Mouse (Mus musculus) hindbrain, embryonic 10.5 days (tissue): ENCODE measurements around the gene Akap6. TPM values are rescaled to one million over a fixed set of nuclear protein-coding genes. Genes with fewer than 3 reads are reported as not detected.

Source experiments
- DNase-seq: peaks from one replicate; pipeline ENCODE4 v3.0.0-alpha.2; 2017; ENCODE audit warnings: low spot score
- H3K27ac ChIP-seq: fragments of 300-500 bp; sonication (generic); 2 replicates; pipeline ENCODE4 v1.5.1; 2016; ENCODE audit warnings: mild to moderate bottlenecking, moderate library complexity
- H3K27me3 ChIP-seq: fragments of 300-500 bp; sonication (generic); 2 replicates; pipeline ENCODE4 v1.6.1; 2016; ENCODE audit warnings: mild to moderate bottlenecking; ENCODE audit not compliant: poor library complexity, insufficient read depth, severe bottlenecking
- H3K36me3 ChIP-seq: fragments of 300-500 bp; sonication (generic); 2 replicates; pipeline ENCODE4 v1.6.1; 2016; ENCODE audit warnings: mild to moderate bottlenecking, moderate library complexity
- H3K4me1 ChIP-seq: fragments of 300-500 bp; sonication (generic); replicated peaks from 2 replicates; pipeline ENCODE4 v1.6.1; 2016; ENCODE audit warnings: mild to moderate bottlenecking
- H3K4me3 ChIP-seq: fragments of 300-500 bp; sonication (generic); 2 replicates; pipeline ENCODE4 v1.5.1; 2016; ENCODE audit warnings: mild to moderate bottlenecking, moderate library complexity
- H3K9me3 ChIP-seq: fragments of 300-500 bp; sonication (generic); 2 replicates; pipeline ENCODE4 v1.6.1; 2016; ENCODE audit warnings: mild to moderate bottlenecking, moderate library complexity
- WGBS: fragments of 180-500 bp; shearing (Covaris S2); methylation state at CpG from one replicate; pipeline ENCODE4 v1.1.7; 2016; 5-methylcytosine and 5-hydroxymethylcytosine counted together
- polyA plus RNA-seq: library from polyadenylated mRNA; unstranded; fragments of >200 nt; fragmentation: Nextera tagmentation; extraction: Ambion mirVana; gene quantifications from 2 replicates; pipeline ENCODE4 v1.2.1, GENCODE M21; 2016

The Akap6 gene
- polyA plus RNA-seq, 1 experiment from 2014 or later = 18.7 TPM

DNA sequence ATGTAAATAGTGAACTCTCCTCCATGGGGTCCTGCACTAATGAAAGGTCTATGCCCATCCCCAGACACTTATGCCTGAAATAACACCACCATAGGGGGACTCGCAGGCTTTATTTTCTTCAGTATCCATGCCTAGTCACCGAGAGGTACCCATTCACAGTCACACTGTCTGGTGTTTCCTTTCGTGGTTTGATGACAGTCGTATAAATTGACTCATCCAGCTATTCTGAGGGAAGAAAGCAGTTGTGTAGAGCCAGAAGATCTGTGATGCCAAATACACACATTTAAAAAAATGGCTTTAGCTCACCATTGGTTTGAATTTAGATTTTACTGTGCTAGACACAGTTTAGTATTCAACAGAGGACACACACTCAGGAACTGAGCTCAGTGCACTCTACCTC lies 147.8 kb downstream of the Akap6 start:
- Histone ChIP-seq H3K4me1 (peaks cover 27% of the 10 kb centered on the region), H3K4me3 (no peak overlapping the region), H3K36me3 (no peaks in the 10 kb centered on the region), H3K9me3 (no peaks in the 10 kb centered on the region), H3K27ac (no peak overlapping the region), H3K27me3 (no peaks in the 10 kb centered on the region)
- DNase-seq = no peak
- 86% methylated on average over 4 of the region's 4 CpGs for WGBS

DNA sequence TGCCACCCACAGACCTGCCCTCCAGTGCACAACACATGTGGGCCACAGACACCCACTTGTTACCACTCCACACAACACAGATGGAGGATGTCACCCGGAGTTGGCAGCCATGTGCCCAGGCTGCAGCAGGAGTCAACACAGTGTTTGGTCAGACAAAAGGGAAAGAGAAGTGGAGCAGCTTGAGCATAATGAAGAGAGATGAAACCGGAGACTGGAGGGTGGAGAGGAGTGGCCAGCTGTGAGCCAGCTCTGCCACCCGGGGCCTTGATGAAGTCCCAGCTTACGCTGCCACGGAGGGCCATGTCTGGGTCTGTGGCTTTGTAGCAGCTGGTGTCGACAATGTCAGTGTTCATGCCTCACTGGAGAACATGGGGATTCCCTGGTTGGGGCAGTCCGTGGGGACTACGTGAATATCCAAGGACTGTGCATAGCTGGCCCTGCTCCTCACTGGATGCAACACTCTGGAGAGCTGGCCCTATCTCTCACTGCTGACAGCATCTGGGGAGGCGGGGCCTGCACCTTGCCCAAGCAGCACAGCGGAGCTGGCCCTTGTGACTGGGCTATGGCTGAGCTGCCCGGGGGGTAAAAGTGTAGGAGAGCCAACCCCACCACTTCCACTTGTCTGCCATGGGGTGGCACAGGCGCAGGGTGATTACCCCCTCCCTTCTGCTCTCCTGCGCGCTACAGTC lies 148.8 kb downstream of the Akap6 start:
- DNase-seq = peak; percentile 37

DNA sequence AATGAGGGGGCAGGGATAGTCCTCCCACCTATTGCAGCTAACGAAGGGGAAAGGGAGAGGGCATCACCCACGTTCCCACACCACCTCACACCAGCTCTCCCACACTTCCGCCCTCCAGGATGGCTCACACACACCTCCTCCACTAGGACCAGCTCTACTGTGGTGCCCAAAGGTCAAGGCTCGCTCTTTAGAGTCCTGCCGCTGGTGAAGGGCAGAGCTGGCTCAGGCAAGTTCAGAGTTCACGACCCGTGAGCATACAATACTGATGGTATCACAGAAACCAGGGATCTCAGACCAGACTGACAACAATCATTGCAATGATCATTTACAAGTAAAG lies 149.3 kb downstream of the Akap6 start:
- Histone ChIP-seq H3K27me3 (no peaks in the 10 kb centered on the region), H3K9me3 (no peaks in the 10 kb centered on the region), H3K27ac (peak overlapping the region; percentile 76), H3K36me3 (no peaks in the 10 kb centered on the region), H3K4me1 (peaks cover 27% of the 10 kb centered on the region), H3K4me3 (no peak overlapping the region)
- WGBS = 56% methylated on average over 7 of the region's 7 CpGs
- no peak for DNase-seq

More for the DNA sequence above, 148.8 kb downstream of the Akap6 start:
- Histone ChIP-seq H3K36me3 (no peaks in the 10 kb centered on the region), H3K4me3 (peak overlapping the region; percentile 18), H3K9me3 (no peaks in the 10 kb centered on the region), H3K27ac (peak overlapping the region; percentile 76), H3K4me1 (peaks cover 27% of the 10 kb centered on the region), H3K27me3 (no peaks in the 10 kb centered on the region)
- WGBS = 53% methylated on average over 14 of the region's 14 CpGs

DNA sequence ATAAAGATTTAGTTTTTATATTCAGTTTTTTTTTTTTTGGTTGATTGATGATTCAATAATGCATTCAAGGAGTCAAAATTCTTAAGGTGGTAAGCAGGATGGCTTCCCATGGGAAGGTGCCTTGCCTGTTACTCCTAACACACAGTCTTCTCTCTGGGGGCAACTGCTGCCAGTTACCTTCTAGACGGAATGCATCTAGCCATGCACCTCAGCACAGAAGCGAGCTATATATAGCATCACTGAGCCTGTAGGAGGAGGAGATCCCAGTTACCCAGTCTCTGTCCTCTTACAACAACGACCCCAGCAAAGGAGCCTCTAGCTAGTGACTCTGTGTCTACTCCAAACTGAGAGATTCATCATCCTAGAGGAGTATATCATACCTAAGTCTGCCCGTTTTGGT lies 150.1 kb downstream of the Akap6 start:
- no peaks in the 10 kb centered on the region for H3K36me3 ChIP-seq
- peaks cover 27% of the 10 kb centered on the region for H3K4me1 ChIP-seq
- no peak for DNase-seq
- H3K27ac ChIP-seq = no peak overlapping the region
- no peaks in the 10 kb centered on the region for H3K9me3 ChIP-seq
- H3K27me3 ChIP-seq = no peaks in the 10 kb centered on the region
- H3K4me3 ChIP-seq = no peak overlapping the region
- WGBS = 86% methylated on average over 4 of the region's 4 CpGs

DNA sequence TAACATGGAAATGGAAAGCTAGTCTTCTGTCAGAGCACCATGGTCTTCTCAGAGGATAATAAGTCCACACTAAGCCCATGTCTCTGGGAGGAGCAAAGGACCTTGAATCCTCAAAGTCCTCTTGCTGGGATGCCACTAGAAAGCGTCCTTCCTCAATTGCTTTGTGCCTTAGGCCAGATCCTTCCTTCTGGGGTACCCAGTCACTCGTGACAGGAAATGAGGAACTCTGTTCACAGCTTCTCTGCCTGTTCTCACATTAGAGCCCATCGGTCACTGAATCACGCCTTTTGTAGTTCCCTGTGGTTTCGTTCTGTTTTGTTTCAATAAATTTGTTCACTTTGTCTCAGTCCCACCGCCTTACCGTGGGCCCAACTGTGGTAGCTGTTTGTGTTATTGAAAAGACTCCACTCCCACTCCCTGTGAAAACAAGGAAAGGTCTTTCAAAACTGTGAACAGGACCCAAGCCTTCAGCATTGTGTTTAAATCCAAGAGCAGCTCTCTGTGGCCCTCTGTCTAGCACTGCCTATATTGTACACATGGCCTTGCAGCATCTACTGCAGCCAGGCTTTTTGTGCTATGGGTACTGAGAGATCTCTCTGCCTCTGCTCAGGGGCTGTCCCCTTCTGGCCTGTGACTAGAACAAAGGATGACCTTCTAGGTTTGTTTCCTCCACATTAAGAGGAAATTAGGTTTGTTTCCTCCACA lies 151.3 kb downstream of the Akap6 start:
- Histone ChIP-seq H3K27ac (peak overlapping the region; percentile 60), H3K27me3 (no peaks in the 10 kb centered on the region), H3K9me3 (no peaks in the 10 kb centered on the region), H3K4me1 (peaks cover 32% of the 10 kb centered on the region), H3K4me3 (no peak overlapping the region), H3K36me3 (no peaks in the 10 kb centered on the region)
- WGBS = 62% methylated on average over 7 of the region's 7 CpGs
- no peak for DNase-seq

DNA sequence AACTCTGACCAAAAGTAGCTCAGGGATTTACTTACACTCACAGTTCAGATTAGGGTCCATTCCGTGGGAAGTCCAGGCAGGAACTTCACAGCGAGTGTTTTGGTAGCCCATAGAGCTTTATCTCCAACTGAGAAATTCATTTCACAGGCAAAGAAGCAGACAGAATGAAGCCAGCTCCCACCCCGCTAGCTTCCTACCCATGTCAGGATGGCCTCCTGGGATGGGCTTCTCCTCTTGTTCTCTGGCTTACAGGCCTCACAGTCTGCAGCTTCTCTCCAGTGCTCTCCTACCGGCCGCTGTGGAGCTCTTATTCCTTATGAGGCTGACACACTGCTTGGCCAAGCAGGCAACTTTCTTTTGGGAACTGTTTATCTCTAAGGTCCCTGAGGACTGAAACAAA lies 152.0 kb downstream of the Akap6 start:
- H3K27me3 ChIP-seq = no peaks in the 10 kb centered on the region
- H3K4me1 ChIP-seq = peaks cover 32% of the 10 kb centered on the region
- no peaks in the 10 kb centered on the region for H3K36me3 ChIP-seq
- WGBS = 78% methylated on average over 5 of the region's 5 CpGs
- no peak overlapping the region for H3K4me3 ChIP-seq
- DNase-seq = no peak
- no peak overlapping the region for H3K27ac ChIP-seq
- H3K9me3 ChIP-seq = no peaks in the 10 kb centered on the region

DNA sequence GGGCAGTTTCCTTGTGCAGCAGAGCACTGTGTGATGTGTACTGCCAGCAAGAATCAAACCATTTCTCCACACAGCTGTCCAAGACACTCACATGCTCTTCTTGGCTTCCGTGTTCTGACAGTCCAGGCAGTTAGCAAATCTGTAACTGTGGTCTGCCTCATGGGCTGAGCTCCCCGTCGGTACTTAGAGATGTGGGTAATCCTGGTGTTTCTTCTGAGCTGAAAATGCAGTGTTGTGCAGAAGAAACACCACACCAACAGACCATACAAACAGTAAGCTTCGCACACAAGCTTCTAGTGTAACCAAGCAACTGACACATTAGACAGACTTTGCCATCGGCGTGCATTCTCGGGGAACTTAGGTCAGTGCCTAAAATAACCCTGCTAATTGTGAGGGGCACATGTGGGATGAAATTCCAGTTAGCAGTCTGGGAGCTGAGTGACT lies 155.1 kb downstream of the Akap6 start:
- WGBS = 78% methylated on average over 7 of the region's 7 CpGs
- DNase-seq = no peak

DNA sequence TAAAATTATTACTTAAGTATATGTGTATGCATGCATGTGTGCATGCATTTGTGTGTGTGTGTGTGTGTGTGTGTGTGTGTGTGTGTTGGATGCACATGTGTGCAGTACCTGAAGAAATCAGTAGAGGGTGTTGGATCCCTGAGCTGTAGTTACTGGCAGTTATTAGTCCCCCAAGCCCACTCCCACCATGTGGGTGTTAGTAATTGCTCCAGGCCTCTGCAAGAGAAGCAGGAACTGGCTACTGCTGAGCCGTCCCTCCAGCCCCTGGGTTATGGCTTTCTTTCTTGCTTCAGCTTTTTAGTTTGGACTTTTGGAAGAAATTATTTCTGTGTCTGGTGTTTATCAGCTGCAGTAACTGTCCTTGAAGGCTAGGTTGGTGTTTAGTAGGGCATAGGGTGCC lies 156.9 kb downstream of the Akap6 start:
- Histone ChIP-seq H3K9me3 (no peaks in the 10 kb centered on the region), H3K27me3 (no peaks in the 10 kb centered on the region), H3K27ac (no peak overlapping the region), H3K36me3 (no peaks in the 10 kb centered on the region), H3K4me1 (peaks cover 7% of the 10 kb centered on the region; the same call in 1 of the 2 replicates), H3K4me3 (no peak overlapping the region)
- no peak for DNase-seq
- 97% methylated on average over 1 of the region's 1 CpGs for WGBS

More for the DNA sequence above, 155.1 kb downstream of the Akap6 start:
- Histone ChIP-seq H3K27ac (no peak overlapping the region), H3K4me3 (no peak overlapping the region), H3K9me3 (no peaks in the 10 kb centered on the region), H3K4me1 (peaks cover 16% of the 10 kb centered on the region), H3K36me3 (no peaks in the 10 kb centered on the region), H3K27me3 (no peaks in the 10 kb centered on the region)

DNA sequence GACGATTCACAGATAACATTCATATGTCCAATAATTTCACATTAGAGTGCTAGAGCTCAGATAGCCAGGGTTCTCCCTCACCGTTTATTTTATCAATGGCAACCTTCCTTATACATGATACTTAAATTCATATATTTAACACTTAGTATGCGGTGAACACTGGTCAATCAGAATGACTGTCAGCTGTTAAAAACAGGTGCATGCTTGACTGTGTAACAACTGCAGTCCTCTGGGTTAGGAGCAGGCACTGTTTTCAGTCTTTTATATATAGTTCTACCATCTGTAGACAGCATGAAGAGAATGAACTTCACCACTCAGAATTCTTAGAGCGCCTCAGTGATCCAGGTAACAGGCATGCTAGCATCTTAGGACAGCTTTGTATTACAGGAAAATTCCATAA lies 158.1 kb downstream of the Akap6 start:
- Histone ChIP-seq H3K4me1 (peaks cover 5% of the 10 kb centered on the region; the same call in 1 of the 2 replicates), H3K27ac (no peak overlapping the region), H3K9me3 (no peaks in the 10 kb centered on the region), H3K27me3 (no peaks in the 10 kb centered on the region), H3K4me3 (no peak overlapping the region), H3K36me3 (no peaks in the 10 kb centered on the region)
- 90% methylated on average over 4 of the region's 4 CpGs for WGBS
- no peak for DNase-seq

DNA sequence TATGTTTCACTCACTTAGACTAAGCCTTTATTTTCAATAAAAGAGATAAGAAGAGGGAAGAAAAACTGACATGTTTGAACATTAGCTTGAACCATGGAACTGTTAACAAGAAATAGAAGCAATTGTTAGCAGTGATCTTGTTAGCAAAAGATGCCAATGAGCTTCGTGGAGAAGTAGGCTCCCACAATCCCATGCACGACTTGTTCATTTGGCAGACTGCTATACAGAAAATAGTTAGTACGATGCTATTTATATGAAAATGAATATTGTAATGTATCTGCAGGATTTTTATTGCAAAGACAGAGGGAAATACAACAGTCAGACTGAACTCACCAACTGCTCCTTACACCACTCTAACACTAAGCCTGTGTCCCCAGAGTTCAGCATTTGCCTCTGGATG lies 162.7 kb downstream of the Akap6 start:
- Histone ChIP-seq H3K27me3 (no peaks in the 10 kb centered on the region), H3K27ac (no peak overlapping the region), H3K4me1 (no peaks in the 10 kb centered on the region), H3K36me3 (peaks cover 7% of the 10 kb centered on the region; the same call in 1 of the 2 replicates), H3K4me3 (no peak overlapping the region), H3K9me3 (peaks cover 7% of the 10 kb centered on the region; the same call in 1 of the 2 replicates)
- WGBS = 92% methylated on average over 3 of the region's 3 CpGs
- no peak for DNase-seq

DNA sequence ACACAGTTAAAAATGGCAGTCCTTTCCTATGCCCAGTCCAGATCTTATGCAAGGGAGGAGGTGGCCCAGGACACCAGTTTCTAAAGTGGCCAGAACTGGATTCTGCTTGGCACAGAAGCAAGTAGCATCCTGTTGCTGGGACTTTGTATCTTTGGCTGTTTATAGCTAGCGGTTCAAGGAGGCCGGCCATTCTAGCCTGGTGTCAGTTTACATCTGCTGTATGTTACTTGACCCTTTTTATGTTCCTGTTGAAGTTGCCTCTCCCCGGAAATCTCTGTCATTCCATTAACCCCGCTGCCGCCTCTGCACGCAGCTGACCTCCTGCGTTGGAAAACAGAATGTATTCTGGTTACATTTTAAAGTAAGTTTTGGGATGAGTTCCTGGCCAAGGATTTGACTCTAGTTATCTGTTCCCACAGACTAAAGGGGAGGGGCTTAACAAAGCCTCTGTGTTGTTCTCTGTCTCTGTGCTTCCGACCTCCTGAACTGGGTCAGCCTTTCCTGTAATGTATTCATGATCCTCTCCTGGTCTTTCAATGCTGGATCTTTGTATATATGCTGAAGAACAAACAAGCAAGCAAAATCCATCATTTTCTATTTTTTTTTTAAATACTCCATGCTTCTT lies 168.9 kb downstream of the Akap6 start:
- H3K36me3 ChIP-seq = peaks cover 8% of the 10 kb centered on the region; the same call in 1 of the 2 replicates
- H3K27ac ChIP-seq = peak overlapping the region; percentile 72
- DNase-seq = no peak
- no peaks in the 10 kb centered on the region for H3K27me3 ChIP-seq
- H3K4me3 ChIP-seq = peak overlapping the region; percentile 18; the same call in 1 of the 2 replicates
- WGBS = 37% methylated on average over 8 of the region's 8 CpGs
- peaks cover 7% of the 10 kb centered on the region; the same call in 1 of the 2 replicates for H3K9me3 ChIP-seq
- H3K4me1 ChIP-seq = peaks cover 23% of the 10 kb centered on the region

DNA sequence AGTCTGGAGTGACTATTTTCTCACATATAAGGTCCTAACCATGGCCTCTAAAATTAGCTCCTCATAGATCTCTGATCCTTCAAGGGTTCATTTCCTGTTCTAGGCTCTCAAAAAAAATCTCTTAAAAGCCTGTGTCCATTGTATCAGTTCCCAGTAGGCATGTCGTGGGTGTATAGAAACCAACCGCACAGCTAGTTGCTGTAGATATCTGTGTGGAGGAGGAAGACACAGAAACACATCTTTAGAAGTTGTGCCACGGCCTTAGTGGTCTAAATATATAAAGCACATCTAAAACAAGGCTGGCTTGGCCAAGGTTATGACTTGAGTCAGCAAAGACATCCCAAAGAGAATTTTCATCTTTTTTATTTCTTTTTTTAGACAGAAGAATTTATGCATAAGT lies 172.4 kb downstream of the Akap6 start:
- 85% methylated on average over 3 of the region's 3 CpGs for WGBS

More for the DNA sequence above, 172.4 kb downstream of the Akap6 start:
- no peaks in the 10 kb centered on the region for H3K27me3 ChIP-seq
- H3K4me1 ChIP-seq = peaks cover 23% of the 10 kb centered on the region
- H3K36me3 ChIP-seq = 0 out of 2 replicates have a peak, but pooled peaks cover 3% of the 10 kb centered on the region
- no peak overlapping the region for H3K4me3 ChIP-seq
- no peak for DNase-seq
- no peak overlapping the region for H3K27ac ChIP-seq
- H3K9me3 ChIP-seq = no peaks in the 10 kb centered on the region
